Mouse (Mus musculus) brain, embryonic 14.5 days (tissue): ENCODE data around the gene Ap4e1.
"Not testable (repeated sequence)": the region's sequence is repeated elsewhere in the genome, so short reads cannot be mapped to it uniquely, and the experiment has no call there.

Experiments used
- CTCF ChIP-seq: fragments of 200-500 bp; IDR thresholded peaks from 2 replicates; pipeline ENCODE4 v1.5.1; 2012; ENCODE audit warnings: inconsistent platforms, mild to moderate bottlenecking, moderate library complexity, borderline replicate concordance; ENCODE audit not compliant: insufficient read depth, insufficient read length; ENCODE audit errors: extremely low read depth
- POLR2A ChIP-seq: fragments of 200-500 bp; IDR thresholded peaks from 2 replicates; pipeline ENCODE4 v1.6.1; 2012; ENCODE audit warnings: mild to moderate bottlenecking, inconsistent platforms, borderline replicate concordance; ENCODE audit not compliant: poor library complexity, insufficient read depth, insufficient read length, severe bottlenecking; ENCODE audit errors: extremely low read depth

- TF ChIP-seq CTCF, POLR2A: not testable (repeated sequence)
Observed at GRCm38 (mm10) chr2:127079066-127079465, 70.5 kb downstream of the Ap4e1 start.
